Mouse (Mus musculus): Measurements from ENCODE around the gene Krt8. TPM values are rescaled to one million over a fixed set of nuclear protein-coding genes. Genes with fewer than 3 reads are reported as not detected.
"Not testable (repeated sequence)": the region's sequence is repeated elsewhere in the genome, so short reads cannot be mapped to it uniquely, and the experiment has no call there.

Krt8 gene
- polyA plus RNA-seq, 1 experiment from 2014 or later: 27.2 TPM

- Histone ChIP-seq H3K27ac (ENCODE audit: poor library complexity, severe bottlenecking) (no peak overlapping the region), H3K27me3 (replicated peaks) (peaks cover 35% of the 10 kb centered on the region), H3K36me3 (no peaks in the 10 kb centered on the region), H3K4me3 (no peak overlapping the region), H3K4me2 (no peak overlapping the region), H3K9me3 (replicated peaks) (no peaks in the 10 kb centered on the region), H3K4me1 (replicated peaks) (peaks cover 19% of the 10 kb centered on the region), H3K9ac (no peak overlapping the region)
- WGBS: 69% methylated on average over 12 of the region's 12 CpGs
- ATAC-seq (ENCODE audit: insufficient number of reproducible peaks, low FRiP score): no peak
These were observed 3.1 kb upstream of the Krt8 start for GRCm38 (mm10) chr15:102007097-102008069.

- H3K4me2 ChIP-seq: no peak overlapping the region
These were observed 2.0 kb upstream of the Krt8 start for GRCm38 (mm10) chr15:102006317-102006716.

GRCm38 (mm10) chr15:102005290-102005689, 1.0 kb upstream of the Krt8 start:
- peaks cover 19% of the 10 kb centered on the region for H3K4me1 ChIP-seq (replicated peaks)
- no peak overlapping the region for H3K4me3 ChIP-seq
- WGBS: 38% methylated on average over 4 of the region's 4 CpGs
- H3K4me2 ChIP-seq: no peak overlapping the region
- H3K36me3 ChIP-seq: no peaks in the 10 kb centered on the region
- no peak overlapping the region for H3K9ac ChIP-seq
- no peak for ATAC-seq (ENCODE audit: insufficient number of reproducible peaks, low FRiP score)
- peaks cover 44% of the 10 kb centered on the region for H3K27me3 ChIP-seq (replicated peaks)
- H3K9me3 ChIP-seq (replicated peaks): no peaks in the 10 kb centered on the region
- H3K27ac ChIP-seq (ENCODE audit: poor library complexity, severe bottlenecking): no peak overlapping the region

More at GRCm38 (mm10) chr15:102006317-102006716, 2.0 kb upstream of the Krt8 start:
- 36% methylated on average over 11 of the region's 11 CpGs for WGBS
- H3K27me3 ChIP-seq (replicated peaks): peaks cover 44% of the 10 kb centered on the region
- no peak overlapping the region for H3K27ac ChIP-seq (ENCODE audit: poor library complexity, severe bottlenecking)
- no peaks in the 10 kb centered on the region for H3K9me3 ChIP-seq (replicated peaks)
- H3K36me3 ChIP-seq: no peaks in the 10 kb centered on the region
- H3K9ac ChIP-seq: no peak overlapping the region
- H3K4me1 ChIP-seq (replicated peaks): peaks cover 22% of the 10 kb centered on the region
- H3K4me3 ChIP-seq: no peak overlapping the region
- no peak for ATAC-seq (ENCODE audit: insufficient number of reproducible peaks, low FRiP score)

- WGBS: 13% methylated on average over 12 of the region's 12 CpGs
- Histone ChIP-seq H3K4me2 (peak overlapping the region; percentile 70), H3K36me3 (no peaks in the 10 kb centered on the region), H3K9me3 (replicated peaks) (no peaks in the 10 kb centered on the region), H3K4me3 (peak overlapping the region; percentile 50), H3K27me3 (replicated peaks) (peaks cover 44% of the 10 kb centered on the region), H3K9ac (peak overlapping the region; percentile 73), H3K4me1 (replicated peaks) (peaks cover 19% of the 10 kb centered on the region), H3K27ac (ENCODE audit: poor library complexity, severe bottlenecking) (no peak overlapping the region)
- ATAC-seq (ENCODE audit: insufficient number of reproducible peaks, low FRiP score): no peak
These were observed 766 bp downstream of the Krt8 start for GRCm38 (mm10) chr15:102003516-102003915.

- H3K27me3 ChIP-seq (replicated peaks): peaks cover 44% of the 10 kb centered on the region
- no peak overlapping the region for H3K27ac ChIP-seq (ENCODE audit: poor library complexity, severe bottlenecking)
- ATAC-seq (ENCODE audit: insufficient number of reproducible peaks, low FRiP score): peak; percentile 75
- H3K9ac ChIP-seq: peak overlapping the region; percentile 73
- WGBS: 3% methylated on average over 34 of the region's 34 CpGs
- no peaks in the 10 kb centered on the region for H3K36me3 ChIP-seq
- H3K9me3 ChIP-seq (replicated peaks): no peaks in the 10 kb centered on the region
- peak overlapping the region; percentile 70 for H3K4me2 ChIP-seq
- peaks cover 19% of the 10 kb centered on the region for H3K4me1 ChIP-seq (replicated peaks)
- H3K4me3 ChIP-seq: peak overlapping the region; percentile 50
These were observed 1.4 kb downstream of the Krt8 start for GRCm38 (mm10) chr15:102002646-102003488.

GRCm38 (mm10) chr15:101999676-102000335, 4.5 kb downstream of the Krt8 start:
- Histone ChIP-seq H3K4me2 (no peak overlapping the region), H3K9me3 (replicated peaks) (peaks cover 7% of the 10 kb centered on the region), H3K36me3 (peaks cover 4% of the 10 kb centered on the region; the same call in 1 of the 2 replicates), H3K27ac (ENCODE audit: poor library complexity, severe bottlenecking) (no peak overlapping the region), H3K27me3 (replicated peaks) (peaks cover 23% of the 10 kb centered on the region), H3K4me3 (no peak overlapping the region), H3K4me1 (replicated peaks) (peaks cover 19% of the 10 kb centered on the region), H3K9ac (no peak overlapping the region)
- 75% methylated on average over 11 of the region's 11 CpGs for WGBS
- no peak for ATAC-seq (ENCODE audit: insufficient number of reproducible peaks, low FRiP score)

GRCm38 (mm10) chr15:101999156-101999555, 5.1 kb downstream of the Krt8 start:
- Histone ChIP-seq H3K4me3 (no peak overlapping the region), H3K27ac (ENCODE audit: poor library complexity, severe bottlenecking) (no peak overlapping the region), H3K27me3 (replicated peaks) (peaks cover 16% of the 10 kb centered on the region), H3K4me2 (no peak overlapping the region), H3K9ac (no peak overlapping the region), H3K9me3 (replicated peaks) (peaks cover 7% of the 10 kb centered on the region), H3K4me1 (replicated peaks) (peaks cover 15% of the 10 kb centered on the region), H3K36me3 (peaks cover 4% of the 10 kb centered on the region; the same call in 1 of the 2 replicates)
- 84% methylated on average over 11 of the region's 11 CpGs for WGBS
- no peak for ATAC-seq (ENCODE audit: insufficient number of reproducible peaks, low FRiP score)

GRCm38 (mm10) chr15:101996450-101997078, 7.7 kb downstream of the Krt8 start:
- ATAC-seq (ENCODE audit: insufficient number of reproducible peaks, low FRiP score); H3K27me3 ChIP-seq (replicated peaks); H3K27ac ChIP-seq (ENCODE audit: poor library complexity, severe bottlenecking); H3K4me3 ChIP-seq; H3K36me3 ChIP-seq; H3K4me2 ChIP-seq; H3K9me3 ChIP-seq (replicated peaks); H3K4me1 ChIP-seq (replicated peaks); H3K9ac ChIP-seq: not testable (repeated sequence)
- 81% methylated on average over 11 of the region's 11 CpGs for WGBS

- ATAC-seq (ENCODE audit: insufficient number of reproducible peaks, low FRiP score): no peak
- 84% methylated on average over 4 of the region's 4 CpGs for WGBS
- no peak overlapping the region for H3K4me2 ChIP-seq
- no peak overlapping the region for H3K9ac ChIP-seq
- H3K36me3 ChIP-seq: peaks cover 4% of the 10 kb centered on the region; the same call in 1 of the 2 replicates
- peaks cover 7% of the 10 kb centered on the region for H3K9me3 ChIP-seq (replicated peaks)
- no peak overlapping the region for H3K27ac ChIP-seq (ENCODE audit: poor library complexity, severe bottlenecking)
- no peaks in the 10 kb centered on the region; the same call in 1 of the 2 replicates for H3K27me3 ChIP-seq (replicated peaks)
- no peaks in the 10 kb centered on the region for H3K4me1 ChIP-seq (replicated peaks)
- H3K4me3 ChIP-seq: no peak overlapping the region
These were observed 8.6 kb downstream of the Krt8 start for GRCm38 (mm10) chr15:101995484-101996236.

- Histone ChIP-seq H3K27me3 (replicated peaks) (no peaks in the 10 kb centered on the region; the same call in 1 of the 2 replicates), H3K36me3 (peaks cover 4% of the 10 kb centered on the region; the same call in 1 of the 2 replicates), H3K4me3 (no peak overlapping the region), H3K4me2 (no peak overlapping the region), H3K9me3 (replicated peaks) (peaks cover 7% of the 10 kb centered on the region), H3K4me1 (replicated peaks) (no peaks in the 10 kb centered on the region), H3K27ac (ENCODE audit: poor library complexity, severe bottlenecking) (no peak overlapping the region), H3K9ac (no peak overlapping the region)
- 86% methylated on average over 6 of the region's 6 CpGs for WGBS
- no peak for ATAC-seq (ENCODE audit: insufficient number of reproducible peaks, low FRiP score)
These were observed 9.9 kb downstream of the Krt8 start for GRCm38 (mm10) chr15:101994365-101994764.

All from heart, embryonic 12.5 days (tissue).